Mouse (Mus musculus) frontal cortex, postnatal 25 days (tissue): Measurements from ENCODE around the gene Psma6.

ENCODE experiments used
- DNase-seq, 2 experiments: peaks; one replicate each; pipeline ENCODE4 v3.0.0; 2022; ENCODE audit warnings: low spot score in 2 of 2

Gene Psma6

DNA sequence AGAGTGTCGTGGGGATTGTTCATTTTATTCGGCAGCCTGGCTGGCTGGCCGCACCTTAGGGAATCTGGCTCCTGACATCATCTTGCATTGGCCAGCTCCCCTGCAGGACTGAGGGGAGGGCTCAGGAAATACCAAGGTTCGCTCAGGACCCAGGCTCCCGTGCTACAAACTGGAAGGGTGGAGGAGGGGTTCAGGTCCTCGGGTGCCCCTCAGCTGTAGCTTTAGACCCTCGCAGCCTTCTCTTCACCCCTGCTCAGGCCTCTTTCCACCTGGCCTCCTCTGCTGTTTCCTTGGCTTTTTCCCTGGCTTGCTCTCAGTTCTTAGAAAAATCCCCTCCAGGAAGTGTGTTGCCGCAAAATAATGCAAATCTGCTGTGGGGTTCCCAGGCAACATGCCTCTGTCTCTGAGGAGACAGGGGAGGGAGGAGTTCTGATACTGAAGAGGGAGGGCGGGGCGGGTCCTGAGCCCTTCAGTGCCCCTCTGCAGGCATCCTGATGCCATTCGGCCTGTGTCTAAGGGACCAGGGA, 54.7 kb downstream of the Psma6 start:
- no peak for DNase-seq

DNA sequence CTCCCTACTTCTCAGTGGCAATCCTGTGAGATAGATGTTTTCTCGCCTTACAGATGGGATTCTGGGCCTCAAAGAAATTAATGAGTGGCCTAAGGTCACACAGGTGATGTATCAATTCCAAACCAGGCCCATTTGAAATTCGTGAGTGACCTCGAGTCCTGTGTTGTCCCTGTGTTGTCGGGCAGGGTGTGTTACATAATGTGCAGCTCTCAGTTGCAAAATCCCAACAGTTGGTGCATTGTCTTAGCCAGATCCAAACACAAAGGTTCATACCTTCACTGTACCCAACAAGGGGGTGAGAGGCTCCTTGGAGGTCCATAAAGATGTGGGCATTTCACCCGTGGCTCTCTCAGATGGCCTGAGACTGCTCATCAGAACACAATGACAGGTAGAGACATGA, 56.4 kb downstream of the Psma6 start:
- DNase-seq: no peak

DNA sequence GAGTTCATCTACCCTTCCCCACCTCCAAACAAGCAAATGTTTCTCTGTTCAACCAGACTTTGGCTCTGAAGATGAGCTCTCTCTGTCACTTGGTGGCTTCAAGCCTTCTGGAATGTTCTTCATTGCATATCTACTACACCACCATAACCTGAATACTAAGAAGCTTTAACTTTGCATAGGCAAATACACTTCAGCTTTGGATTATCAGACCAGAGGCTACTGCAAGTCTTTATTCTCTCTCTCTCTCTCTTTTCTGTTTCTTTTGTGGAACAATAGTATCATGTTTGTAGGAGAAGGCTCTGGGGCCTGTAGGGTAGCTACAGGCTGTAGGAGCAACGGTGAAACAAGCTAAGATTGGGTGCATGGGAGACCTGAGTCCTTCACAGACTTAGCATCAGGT, 58.2 kb downstream of the Psma6 start:
- DNase-seq: no peak

DNA sequence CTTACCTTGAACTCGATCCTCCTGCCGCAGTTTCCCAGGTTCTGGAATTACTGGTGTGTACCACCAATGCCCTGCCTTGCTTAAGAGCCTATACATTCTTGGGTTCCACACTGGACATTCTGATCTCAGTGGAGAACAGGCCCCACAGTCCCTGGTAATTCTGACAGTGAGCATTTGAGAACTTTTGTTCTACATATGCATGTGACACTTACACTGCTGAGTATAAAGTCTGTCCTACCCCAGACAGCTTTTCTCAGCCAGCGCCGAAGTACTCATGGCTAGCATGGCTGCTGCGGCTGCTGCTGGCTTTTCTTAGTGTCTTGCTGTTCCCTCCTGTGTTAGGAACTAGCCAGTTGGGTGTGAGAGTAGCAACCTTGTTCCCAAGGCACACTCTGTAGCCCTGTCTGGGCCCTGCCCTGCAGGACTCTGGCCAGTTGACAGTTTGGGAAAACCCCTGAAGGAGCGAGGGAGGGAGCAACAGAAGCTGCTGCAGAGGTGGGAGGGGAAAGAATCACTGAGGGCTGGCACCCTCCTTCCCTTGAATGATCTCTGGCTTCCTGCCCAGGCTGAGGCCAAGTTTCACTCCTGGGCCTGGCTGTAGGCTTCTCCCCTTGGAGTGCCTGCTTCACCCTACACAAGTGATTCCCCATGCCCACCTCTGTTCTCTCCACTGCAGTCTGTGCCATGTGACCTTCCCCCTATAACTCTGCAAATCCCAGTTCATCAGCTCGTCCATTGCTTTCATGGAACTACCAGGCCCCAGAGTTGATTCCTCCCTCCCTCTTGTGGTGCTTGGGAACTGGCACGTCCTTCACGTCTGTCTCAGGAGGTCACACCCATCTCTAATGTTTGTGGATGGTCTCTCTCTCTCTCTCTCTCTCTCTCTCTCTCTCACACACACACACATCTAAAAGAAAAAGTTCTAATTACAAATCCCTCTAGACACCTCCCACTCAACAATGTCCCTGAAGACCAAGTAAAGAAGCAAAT, 59.1 kb downstream of the Psma6 start:
- DNase-seq: no peak

DNA sequence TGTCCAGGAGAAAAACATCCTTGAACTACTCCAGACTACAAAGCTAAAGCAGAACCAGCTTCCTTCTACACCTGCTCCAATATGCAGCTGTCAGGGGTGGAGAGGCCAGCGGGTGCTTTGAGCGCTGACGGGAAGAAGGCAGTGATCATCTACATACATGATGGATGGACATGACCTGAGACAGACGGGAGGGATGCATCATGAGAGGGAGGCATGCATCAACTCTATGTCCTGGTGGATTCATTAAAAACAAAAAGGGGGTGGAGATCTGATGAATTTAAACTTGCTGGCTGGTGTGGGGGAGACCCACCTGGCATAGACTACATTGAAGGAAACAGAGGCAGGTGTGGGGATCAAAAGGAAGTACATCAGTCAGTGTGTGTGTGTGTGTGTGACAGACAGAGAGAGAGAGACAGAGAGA, 60.0 kb downstream of the Psma6 start:
- no peak for DNase-seq

DNA sequence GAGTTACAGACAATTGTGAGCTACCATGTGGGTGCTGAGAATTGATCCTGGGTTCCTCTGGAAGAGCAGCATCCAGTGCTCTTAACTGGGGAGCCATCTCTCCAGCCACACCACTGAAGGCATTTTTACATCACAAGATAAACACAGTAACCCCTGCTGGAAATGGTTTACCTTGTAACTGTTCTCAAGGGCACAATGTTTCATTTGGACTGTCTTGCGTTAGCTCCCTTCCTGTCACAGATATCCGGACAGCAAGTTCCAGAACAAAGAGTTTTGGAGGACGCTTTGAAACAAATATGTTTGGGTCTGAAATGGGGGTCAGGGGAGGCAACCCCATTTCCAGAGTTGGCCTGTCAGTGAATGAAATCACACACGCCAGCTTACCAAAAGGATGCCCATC, 61.6 kb downstream of the Psma6 start:
- no peak for DNase-seq

DNA sequence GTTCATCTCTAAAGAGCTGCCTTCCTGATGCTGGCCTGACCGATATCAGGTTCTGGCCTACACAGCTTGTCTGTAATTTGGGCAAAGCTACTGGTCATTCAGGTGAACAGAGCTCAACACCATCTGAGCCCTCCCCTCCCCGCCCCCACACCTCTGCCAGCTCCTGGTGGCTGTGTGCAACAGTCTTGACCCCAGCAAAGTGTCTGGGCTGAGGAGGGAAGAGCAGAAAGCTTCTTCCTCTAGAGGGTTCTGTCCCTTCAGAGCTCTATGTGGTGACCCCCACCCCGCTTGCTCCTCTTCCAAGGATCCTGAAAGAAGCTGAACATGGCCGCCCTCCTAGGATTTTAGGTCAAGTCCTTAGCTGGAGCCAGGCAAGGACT, 62.3 kb downstream of the Psma6 start:
- no peak for DNase-seq

DNA sequence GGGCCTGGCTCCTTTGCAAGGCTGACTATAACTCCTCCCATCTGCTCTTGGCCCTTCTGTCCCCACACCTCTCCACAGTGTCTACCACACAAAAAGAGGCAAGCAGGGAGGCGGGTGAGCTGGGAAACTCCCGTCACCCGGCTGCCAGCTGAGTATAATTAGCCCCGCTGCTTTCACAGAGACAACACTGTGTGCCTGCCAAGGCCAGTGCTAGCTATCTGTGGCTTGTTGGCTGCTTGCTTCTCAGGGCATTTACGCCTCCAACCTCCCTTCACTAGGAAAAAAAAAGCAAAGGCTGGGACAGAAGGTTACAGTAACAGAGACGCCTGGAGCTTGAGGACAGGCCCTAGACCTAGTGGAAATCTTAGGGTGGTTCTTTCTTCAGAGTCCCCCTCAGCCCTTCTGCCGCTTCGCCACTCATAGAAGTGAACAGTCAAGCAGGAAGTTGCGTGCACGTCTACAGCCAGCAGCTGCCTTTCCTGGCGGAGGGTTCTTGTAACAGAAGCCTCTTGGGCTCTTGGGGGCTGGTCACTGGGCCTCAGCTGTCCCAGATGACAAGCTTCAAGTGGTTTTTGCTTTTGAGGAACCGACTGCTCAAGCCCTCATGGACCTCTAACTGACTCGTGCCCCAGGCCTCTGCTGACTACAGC, 62.8 kb downstream of the Psma6 start:
- DNase-seq: peak; percentile 65 to 72

DNA sequence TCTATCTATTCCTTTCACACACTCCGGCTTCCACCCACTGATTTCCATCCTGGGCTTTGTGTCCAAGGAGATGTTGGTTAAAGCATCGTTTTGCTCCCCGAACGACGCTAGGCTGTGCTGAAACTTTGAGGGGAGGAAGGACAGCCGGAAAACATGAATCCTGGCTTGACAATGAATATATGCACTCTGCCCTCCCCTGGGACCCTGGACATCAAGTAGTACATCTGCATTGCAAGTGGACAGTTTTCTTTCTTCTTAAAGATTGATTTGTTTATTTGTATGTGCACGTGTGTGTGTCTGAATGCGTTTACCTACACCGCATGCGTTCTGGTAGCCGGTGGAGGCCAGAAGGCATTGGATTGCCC, 63.4 kb downstream of the Psma6 start:
- DNase-seq: no peak

DNA sequence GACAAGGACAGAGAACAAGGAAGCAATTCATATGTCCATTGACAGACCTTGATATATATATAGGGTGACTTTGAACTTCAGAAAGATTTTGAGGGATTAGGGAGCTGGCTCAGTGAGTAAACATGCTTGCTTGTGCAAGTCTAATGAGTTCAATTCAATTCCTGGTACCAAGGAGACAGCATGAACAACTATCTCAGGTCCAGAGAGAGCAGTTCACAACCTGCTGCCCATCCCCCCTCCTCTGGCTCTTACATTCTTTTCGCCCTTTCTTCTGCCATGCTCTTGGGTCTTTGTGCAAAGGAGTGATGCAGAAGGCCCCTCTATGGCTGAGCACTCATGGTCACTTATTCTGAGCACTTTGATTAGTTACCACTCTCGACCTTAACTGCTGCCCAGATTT, 64.4 kb downstream of the Psma6 start:
- DNase-seq: no peak

DNA sequence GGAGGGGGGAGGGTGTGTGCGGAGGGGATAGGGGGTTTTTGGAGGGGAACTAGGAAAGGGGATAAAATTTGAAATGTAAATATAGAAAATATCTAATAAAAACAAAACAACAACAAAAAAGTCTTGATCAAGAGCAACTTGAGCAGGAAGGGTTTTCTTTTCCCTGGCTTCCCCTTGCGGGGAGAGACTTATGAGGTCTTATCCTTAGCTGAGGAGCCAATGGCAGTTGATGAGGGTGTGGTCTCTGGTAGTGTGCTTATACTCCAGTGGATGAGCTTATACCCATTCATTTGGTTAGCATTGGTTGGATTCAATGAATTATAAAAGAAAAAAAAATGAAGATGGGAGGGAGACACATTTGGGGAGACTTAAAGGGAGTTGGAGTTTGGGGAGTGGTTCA, 65.0 kb downstream of the Psma6 start:
- DNase-seq: no peak

DNA sequence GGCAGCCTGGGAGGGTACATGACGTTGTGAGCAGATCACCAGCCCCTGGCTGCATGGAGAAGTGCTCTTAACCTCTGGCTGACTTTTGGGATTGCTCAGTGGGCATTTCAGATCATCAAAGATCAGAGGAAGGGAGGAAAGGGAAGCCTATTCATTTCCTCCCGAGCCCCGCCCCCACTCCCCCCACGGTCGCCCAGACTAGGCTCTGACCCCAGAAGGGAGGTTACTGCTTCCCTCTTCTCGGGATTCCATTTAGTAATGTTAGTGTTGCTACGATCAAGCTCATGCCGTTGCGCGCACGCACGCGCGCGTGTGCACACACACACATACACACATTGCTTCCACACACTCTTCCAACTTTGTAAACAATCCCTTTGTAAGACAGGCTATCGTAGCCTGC, 66.4 kb downstream of the Psma6 start:
- DNase-seq: no peak

DNA sequence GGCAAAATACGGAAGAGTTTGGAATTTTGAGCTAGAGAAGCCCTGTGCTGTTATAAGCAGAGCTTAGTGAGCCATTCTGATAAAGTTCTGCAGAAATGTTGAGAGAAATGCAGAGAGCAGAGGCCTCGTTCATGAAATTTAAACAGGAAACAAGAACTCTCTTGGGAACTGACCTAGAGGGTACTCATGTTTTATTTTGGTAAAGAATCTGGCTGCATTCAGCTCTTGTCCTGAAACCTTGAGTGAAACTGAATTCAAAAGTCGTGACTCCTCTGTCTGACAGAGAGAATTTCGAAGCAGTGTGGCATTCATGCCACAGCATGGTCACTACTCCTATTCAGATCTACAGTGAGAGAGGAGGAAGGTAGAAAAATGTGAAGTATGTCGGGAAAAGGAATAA, 68.8 kb downstream of the Psma6 start:
- DNase-seq: no peak

DNA sequence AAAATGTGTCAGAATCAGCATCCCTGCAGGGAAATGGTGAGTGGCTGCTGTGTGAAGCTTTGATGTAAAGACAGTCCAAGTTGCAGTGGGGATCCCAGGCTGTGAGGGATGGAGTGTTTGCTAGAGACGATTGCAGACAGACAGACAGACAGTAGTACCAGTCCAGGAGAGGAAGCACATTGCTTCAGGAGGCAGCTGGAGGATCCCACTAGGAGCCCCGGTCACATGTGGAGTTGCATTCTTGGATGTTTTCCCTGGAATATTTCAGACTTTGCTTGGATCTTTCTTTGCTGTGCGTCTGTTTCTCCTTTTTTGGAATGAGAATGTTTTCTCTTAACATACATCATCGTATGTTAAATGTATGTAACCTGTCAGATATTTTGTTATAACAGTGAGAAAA, 69.9 kb downstream of the Psma6 start:
- no peak for DNase-seq

DNA sequence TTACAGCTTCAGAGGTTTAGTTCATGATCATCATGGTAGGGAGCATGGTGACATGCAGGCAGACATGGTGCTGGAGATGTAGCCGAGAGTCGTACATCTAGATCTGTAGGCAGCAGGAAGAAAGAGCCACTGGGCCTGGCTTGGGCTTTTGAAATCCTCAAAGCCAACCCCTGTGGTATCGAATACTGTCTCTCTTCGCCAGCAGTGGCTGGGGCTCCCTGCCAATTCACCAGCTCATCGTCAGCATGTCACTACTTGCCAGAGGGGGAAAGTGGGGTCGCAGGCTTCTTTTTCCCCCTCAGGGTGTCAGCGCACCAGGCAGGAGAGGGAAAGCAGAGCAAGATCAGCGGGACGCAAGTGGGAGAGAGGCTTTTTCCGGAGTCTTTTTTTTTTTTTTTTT, 71.2 kb downstream of the Psma6 start:
- no peak for DNase-seq

DNA sequence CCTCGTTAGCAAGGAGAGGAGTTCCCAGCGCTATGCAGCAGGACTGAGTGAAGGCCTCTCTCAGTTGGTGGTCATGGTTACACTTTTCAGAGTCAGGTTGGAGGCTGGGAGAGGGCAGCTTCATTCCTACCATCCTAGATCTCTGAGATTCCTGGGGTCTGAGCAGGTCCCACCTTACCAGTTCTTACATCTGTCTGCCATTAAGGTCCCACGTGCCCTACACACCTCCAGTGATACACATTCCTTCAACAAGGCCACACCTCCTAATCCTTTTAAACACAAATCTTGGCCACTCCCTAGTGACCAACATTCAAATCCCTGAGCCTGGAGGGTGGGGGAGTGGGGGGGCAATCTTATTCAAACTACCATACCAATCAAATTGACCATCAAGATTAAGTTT, 72.1 kb downstream of the Psma6 start:
- DNase-seq: no peak

DNA sequence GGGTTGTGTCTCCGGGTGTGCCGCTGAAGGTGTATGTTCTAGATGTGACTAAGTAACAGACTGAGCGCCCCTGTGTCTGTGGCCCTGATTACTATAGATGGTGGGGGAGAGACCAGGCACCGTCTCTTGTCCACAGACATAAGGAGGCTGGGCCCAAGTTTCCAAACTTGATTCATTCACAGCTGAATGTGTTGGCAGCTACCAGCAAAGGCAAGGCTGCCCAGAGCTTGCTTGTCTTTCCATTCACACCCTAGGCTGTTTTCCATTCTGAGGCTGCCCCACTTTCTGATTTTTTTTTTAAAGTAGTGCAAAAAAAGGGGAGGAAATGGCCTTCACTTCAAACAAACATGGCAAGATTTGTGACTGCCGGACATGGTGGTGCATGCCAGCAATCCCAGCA, 72.9 kb downstream of the Psma6 start:
- no peak for DNase-seq

DNA sequence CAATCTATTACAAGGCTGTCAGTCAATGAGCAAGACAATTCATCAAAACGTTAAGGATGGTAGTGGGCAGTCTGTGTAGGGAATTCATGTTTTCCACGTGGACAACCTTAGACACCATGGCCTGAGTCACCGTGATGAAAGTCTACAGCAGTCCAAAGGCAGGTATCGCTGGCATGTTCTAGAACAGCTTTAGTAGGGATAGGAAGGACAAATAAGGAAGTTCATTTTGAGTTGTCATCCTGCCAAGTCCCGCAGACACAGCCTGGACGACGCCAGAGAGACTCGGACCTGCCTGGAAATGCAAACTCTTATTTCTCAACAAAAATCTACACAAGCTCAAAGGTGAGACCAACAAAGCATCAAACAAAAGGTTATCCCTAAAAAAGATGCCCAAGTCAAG, 75.7 kb downstream of the Psma6 start:
- no peak for DNase-seq

DNA sequence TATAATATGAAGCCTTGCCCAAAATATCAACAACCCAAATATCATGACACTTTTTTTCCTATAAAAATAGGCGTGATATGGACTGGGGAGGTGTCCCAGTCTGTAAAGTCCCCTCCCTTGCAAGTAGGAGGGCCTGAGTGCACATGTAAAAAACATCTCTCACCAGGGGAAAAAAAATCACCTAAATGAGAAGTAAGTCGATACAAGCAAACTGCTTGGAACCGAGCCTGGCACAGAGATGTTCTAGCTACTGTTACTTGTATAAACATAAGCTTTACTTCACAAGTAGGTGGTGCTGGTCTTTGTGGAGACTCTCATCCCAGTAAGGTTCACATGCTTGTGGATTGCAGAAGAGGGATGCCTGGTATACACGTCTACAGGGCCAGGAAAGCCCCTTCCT, 76.9 kb downstream of the Psma6 start:
- no peak for DNase-seq

DNA sequence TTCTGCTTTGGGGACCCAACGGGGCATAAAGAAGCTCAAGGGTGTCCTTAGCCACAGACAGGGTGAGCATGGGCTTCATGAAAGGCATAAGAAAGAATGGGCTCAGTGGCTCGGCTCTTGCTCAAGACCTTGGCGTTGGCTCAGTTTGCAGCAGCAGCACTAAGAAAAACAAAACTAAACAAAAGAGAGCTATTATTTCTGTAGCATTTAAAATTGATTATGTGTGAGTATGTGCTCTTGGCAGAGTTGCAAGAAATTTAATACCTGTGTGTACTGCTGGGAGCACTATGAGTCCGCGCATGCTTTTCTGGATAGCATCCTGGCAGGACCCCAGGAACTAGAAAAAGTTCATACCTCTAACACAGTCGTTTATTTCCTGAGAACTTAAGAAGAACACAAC, 77.7 kb downstream of the Psma6 start:
- DNase-seq: no peak

DNA sequence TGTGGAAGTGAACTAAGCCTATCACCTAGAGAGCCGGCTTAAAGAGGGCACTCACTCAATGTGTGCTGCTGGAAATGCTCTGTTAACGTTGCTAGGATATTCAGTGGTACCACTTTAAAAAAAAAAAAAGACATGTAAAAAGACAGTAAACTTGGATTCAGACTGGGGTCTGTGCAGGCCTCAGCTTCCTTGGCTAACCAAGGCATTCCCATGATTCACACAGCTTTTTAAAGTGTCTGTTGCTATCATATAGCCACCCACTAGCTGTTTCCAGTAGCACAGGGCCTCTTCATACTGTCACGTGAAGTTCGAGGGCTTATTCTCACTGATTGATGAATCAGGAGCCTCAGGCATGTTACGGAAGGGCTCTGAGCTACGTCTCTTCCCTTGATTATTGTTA, 78.4 kb downstream of the Psma6 start:
- no peak for DNase-seq

DNA sequence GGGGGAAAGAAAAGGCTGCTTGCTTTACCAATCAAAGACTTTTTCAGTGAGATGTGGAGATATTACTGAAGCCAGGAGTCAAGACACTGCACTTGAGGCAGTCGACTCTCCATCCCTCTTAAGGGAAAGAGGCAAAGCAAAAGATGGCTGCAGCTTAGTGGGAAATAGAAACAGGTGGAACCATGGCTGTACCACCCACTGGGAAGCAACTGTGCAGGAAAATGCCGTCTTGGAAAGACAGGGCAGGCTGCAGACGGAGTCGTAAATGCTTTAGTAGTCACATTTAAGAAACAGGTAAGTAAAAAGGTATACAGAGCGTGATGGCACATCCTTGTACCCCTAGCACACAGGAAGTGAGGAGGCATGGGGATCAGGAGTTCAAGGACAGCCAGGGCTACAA, 79.1 kb downstream of the Psma6 start:
- DNase-seq: no peak
